Mouse (Mus musculus): Measurements from ENCODE around the gene Ptpra. TPM values are rescaled to one million over a fixed set of nuclear protein-coding genes. Genes with fewer than 3 reads are reported as not detected.

Ptpra gene
- polyA plus RNA-seq, 1 experiment from 2014 or later: 92.2 TPM

DNA sequence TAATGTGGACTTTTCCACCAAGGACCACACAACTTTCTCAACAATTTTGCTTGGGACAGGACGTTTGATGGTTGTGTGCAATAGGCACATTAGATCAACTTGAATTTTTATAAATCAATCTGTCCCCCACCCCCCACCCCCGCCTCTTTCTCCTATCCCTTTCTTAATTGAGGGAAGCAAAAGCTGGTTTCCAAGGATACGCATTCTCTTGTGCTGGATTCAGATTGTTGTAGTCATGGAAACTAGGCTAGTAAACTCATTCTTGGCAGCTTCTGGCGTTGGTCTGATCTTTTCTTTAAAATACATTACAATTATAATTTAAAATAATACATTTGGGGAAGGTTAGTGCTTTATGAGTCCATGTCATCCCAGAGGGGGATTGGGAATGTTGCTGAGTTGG is 19.3 kb downstream of the Ptpra start:
- Histone ChIP-seq H3K4me2 (no peak overlapping the region), H3K4me3 (replicated peaks) (no peak overlapping the region), H3K36me3 (no peaks in the 10 kb centered on the region), H3K9ac (no peak overlapping the region), H3K27me3 (no peaks in the 10 kb centered on the region), H3K4me1 (0 out of 2 replicates have a peak, but pooled peaks cover 4% of the 10 kb centered on the region), H3K9me3 (replicated peaks) (no peaks in the 10 kb centered on the region), H3K27ac (no peak overlapping the region)
- no peak for ATAC-seq (replicated peaks; ENCODE audit: low FRiP score)
- WGBS: 72% methylated on average over 4 of the region's 4 CpGs

DNA sequence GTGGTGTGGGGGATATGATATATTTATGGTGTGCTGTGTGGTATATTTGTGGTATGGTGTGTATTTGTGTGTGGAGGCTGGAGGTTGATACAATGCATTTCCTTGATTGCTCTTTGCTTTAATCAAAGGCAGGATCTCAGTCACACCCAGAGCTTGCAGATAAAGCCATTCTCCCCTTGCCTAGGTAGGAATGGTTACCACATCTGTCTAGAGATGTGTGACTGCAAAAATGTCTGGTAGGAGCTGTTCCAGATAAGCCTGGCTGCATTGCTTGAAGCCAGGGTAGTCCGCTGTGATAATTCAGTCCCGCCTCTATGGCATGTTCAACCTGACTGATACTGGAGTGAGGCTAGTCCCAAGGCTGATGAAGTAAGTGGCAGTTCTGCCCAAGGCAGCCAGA is 19.9 kb downstream of the Ptpra start:
- H3K27me3 ChIP-seq: no peaks in the 10 kb centered on the region
- no peak overlapping the region for H3K9ac ChIP-seq
- no peaks in the 10 kb centered on the region for H3K9me3 ChIP-seq (replicated peaks)
- H3K36me3 ChIP-seq: no peaks in the 10 kb centered on the region
- H3K27ac ChIP-seq: no peak overlapping the region
- ATAC-seq (replicated peaks; ENCODE audit: low FRiP score): no peak
- H3K4me3 ChIP-seq (replicated peaks): no peak overlapping the region
- 92% methylated on average over 2 of the region's 2 CpGs for WGBS
- H3K4me2 ChIP-seq: no peak overlapping the region
- 0 out of 2 replicates have a peak, but pooled peaks cover 4% of the 10 kb centered on the region for H3K4me1 ChIP-seq

DNA sequence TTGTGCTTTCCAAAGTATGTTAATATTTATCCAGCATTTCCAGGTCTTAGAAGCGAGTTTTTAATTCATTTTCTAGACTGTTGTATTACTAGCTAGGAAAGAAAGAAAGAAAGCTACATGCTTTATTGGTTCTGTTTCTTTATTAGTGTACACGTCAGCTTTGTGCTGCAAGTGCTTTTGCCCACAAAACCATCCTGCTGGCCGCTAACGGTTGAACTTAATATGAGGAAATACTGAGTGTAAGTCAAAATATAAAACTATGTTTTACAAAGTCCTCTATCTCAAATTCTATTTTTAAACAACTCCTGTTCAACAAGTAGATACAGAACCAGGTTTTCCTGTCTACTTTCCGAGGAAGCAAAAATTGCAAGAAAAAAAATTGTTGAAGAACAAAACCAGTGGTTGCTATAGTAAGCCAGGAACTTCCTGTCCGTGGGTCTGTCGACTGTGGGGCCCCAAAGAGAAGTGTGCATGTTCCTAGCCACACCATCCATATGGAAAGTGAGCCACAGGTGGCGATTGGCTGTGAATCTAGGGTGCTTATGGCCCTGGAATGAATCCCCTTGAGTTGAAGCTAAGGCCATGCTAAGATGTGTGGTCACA is 22.9 kb downstream of the Ptpra start:
- no peak overlapping the region for H3K9ac ChIP-seq
- no peak overlapping the region for H3K27ac ChIP-seq
- no peaks in the 10 kb centered on the region for H3K27me3 ChIP-seq
- 72% methylated on average over 8 of the region's 8 CpGs for WGBS
- ATAC-seq (replicated peaks; ENCODE audit: low FRiP score): no peak
- peaks cover 5% of the 10 kb centered on the region for H3K36me3 ChIP-seq
- H3K9me3 ChIP-seq (replicated peaks): no peaks in the 10 kb centered on the region
- H3K4me3 ChIP-seq (replicated peaks): no peak overlapping the region
- H3K4me1 ChIP-seq: 0 out of 2 replicates have a peak, but pooled peaks cover 4% of the 10 kb centered on the region
- H3K4me2 ChIP-seq: no peak overlapping the region

DNA sequence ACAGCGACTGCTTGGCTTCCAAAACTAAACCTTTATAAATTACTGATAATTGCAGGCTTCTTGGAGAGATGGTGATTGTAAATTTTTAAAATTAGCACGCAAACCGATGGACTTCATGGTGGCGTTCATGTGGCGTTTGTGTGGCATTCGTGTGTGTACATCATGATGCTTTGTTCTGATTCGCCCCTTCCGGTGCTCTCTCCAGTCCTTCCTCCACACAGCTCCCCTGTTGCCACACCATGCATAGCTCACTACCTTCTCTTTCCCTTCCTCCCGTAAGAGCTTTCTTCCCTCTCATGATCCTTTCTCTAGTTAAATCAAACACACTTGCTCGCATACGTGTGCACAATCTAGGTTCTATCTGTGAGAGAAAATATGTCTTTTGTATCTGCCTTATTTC is 25.7 kb downstream of the Ptpra start:
- 93% methylated on average over 11 of the region's 11 CpGs for WGBS
- Histone ChIP-seq H3K9ac (no peak overlapping the region), H3K36me3 (peaks cover 12% of the 10 kb centered on the region), H3K27me3 (no peaks in the 10 kb centered on the region), H3K4me3 (replicated peaks) (no peak overlapping the region), H3K4me2 (no peak overlapping the region), H3K9me3 (replicated peaks) (peaks cover 5% of the 10 kb centered on the region; the same call in 1 of the 2 replicates), H3K4me1 (0 out of 2 replicates have a peak, but pooled peaks cover 2% of the 10 kb centered on the region), H3K27ac (no peak overlapping the region)
- ATAC-seq (replicated peaks; ENCODE audit: low FRiP score): no peak

DNA sequence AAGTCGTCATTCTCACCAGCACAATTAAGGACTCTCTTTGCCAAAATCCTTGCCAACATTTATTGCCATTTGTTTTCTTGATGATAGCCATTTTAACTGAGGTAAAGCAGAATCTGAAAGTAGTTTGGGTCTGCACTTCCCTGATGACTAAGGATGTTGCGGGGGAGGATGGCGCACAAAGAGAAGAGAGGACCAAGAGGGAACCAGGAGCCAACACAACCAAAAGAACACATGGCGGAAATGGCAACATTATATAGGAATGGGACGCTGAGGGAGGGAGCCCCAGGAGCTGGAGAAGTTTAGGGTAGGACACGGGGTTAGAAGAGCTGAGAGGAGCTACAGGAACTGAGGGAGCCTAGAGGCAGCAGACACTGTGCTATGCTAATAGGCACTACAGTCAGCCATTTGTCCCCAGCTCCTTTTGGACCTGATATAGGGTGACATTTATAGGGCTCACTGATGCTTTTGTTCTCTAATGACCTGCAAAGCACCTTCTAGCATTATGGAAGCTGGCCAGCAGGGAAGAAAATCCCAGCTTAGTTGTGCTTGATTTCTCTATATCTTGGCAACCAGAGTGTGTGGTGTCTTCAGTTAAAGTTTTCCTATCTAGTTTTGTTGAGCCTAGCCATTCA is 26.7 kb downstream of the Ptpra start:
- no peak overlapping the region for H3K27ac ChIP-seq
- peaks cover 12% of the 10 kb centered on the region for H3K36me3 ChIP-seq
- no peak overlapping the region for H3K9ac ChIP-seq
- WGBS: 57% methylated on average over 6 of the region's 6 CpGs
- no peak for ATAC-seq (replicated peaks; ENCODE audit: low FRiP score)
- 0 out of 2 replicates have a peak, but pooled peaks cover 2% of the 10 kb centered on the region for H3K4me1 ChIP-seq
- H3K9me3 ChIP-seq (replicated peaks): peaks cover 5% of the 10 kb centered on the region; the same call in 1 of the 2 replicates
- no peaks in the 10 kb centered on the region for H3K27me3 ChIP-seq
- no peak overlapping the region for H3K4me3 ChIP-seq (replicated peaks)
- H3K4me2 ChIP-seq: no peak overlapping the region

DNA sequence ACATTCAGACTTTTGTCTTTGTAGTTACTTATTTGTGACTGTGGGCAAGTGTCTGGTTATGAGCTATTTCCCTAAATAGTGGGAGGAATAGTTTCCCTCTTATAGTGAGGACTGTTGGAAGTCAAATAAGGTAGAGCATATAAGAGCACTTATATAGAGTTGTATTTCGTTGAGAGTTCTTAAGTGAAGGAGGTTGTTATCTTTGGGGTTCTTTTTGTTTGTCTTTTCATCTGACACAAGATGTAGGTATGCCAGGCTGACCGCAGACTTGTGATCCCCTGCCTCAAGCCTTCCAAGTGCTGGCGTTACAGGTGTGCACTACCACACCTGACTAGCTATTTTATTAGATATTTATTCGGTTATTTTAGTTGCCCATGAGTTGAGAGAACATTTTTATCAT is 32.1 kb downstream of the Ptpra start:
- Histone ChIP-seq H3K9ac (no peak overlapping the region), H3K4me1 (no peaks in the 10 kb centered on the region), H3K27me3 (no peaks in the 10 kb centered on the region), H3K27ac (no peak overlapping the region), H3K9me3 (replicated peaks) (peaks cover 5% of the 10 kb centered on the region; the same call in 1 of the 2 replicates), H3K4me3 (replicated peaks) (no peak overlapping the region), H3K36me3 (peaks cover 12% of the 10 kb centered on the region), H3K4me2 (no peak overlapping the region)
- 86% methylated on average over 4 of the region's 4 CpGs for WGBS
- ATAC-seq (replicated peaks; ENCODE audit: low FRiP score): no peak

DNA sequence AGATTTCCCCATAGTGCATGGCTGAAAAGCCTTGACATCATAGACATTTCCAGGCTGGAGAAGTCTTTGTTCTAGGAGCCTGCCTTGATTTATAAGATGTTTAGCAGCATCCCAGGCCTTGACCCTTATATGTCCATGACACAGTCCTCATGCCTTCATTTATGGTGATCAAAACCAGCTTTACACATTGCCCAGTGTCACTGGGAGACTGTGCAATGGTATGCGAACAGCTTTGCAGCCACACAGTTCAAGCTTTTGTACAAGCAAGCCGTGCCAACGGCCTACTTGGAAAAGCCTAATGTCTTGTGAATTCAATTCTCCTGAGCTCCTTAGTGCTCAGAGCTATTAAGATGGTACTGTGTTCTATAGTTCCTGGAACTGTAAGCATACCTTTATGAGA is 32.6 kb downstream of the Ptpra start:
- 82% methylated on average over 3 of the region's 3 CpGs for WGBS
- Histone ChIP-seq H3K27me3 (no peaks in the 10 kb centered on the region), H3K36me3 (peaks cover 11% of the 10 kb centered on the region), H3K9me3 (replicated peaks) (peaks cover 5% of the 10 kb centered on the region; the same call in 1 of the 2 replicates), H3K4me3 (replicated peaks) (no peak overlapping the region), H3K9ac (no peak overlapping the region), H3K4me1 (no peaks in the 10 kb centered on the region), H3K27ac (no peak overlapping the region), H3K4me2 (no peak overlapping the region)
- ATAC-seq (replicated peaks; ENCODE audit: low FRiP score): no peak

DNA sequence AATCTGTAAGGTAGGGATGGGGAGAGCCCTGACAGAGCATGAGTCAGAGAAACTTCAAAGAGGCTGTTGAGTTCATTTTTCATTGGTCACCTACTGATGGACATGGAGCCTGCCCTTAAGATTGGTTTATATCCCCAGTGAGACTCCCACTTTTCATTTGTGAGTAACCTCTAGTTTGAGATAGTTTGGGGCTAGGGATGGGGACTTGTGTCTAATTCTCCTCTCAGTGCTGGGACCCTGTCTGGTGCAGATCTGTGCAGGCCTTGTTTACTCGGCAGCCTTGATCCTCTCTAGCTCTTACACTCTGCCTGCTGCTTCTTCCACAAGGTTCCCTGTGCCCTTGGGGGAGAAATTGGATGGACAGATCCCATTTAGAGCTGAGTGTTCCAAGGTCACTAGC is 34.1 kb downstream of the Ptpra start:
- no peaks in the 10 kb centered on the region for H3K27me3 ChIP-seq
- no peaks in the 10 kb centered on the region for H3K36me3 ChIP-seq
- no peak for ATAC-seq (replicated peaks; ENCODE audit: low FRiP score)
- 96% methylated on average over 1 of the region's 1 CpGs for WGBS
- no peak overlapping the region for H3K4me2 ChIP-seq
- peaks cover 5% of the 10 kb centered on the region; the same call in 1 of the 2 replicates for H3K9me3 ChIP-seq (replicated peaks)
- H3K4me3 ChIP-seq (replicated peaks): no peak overlapping the region
- no peaks in the 10 kb centered on the region for H3K4me1 ChIP-seq
- no peak overlapping the region for H3K27ac ChIP-seq
- H3K9ac ChIP-seq: no peak overlapping the region

DNA sequence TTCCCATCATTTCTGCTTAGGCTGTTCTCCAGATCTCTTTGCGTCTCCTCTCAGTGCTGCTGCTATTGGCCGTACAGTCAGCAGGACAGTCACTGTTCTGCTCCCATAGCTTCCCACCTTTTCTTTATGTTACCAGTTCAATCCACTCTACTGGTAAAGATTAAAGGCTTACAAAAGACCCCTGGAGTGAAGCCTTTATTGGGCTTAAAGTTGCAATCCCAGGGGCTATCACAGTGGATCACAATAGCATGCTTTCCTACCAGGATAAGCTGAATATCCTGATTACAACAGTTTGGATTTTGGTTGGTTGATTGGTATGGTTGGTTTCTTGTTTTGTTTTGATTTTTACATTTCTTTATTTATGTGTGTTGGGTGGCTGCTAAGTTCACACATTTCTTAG is 37.9 kb downstream of the Ptpra start:
- Histone ChIP-seq H3K9ac (no peak overlapping the region), H3K9me3 (replicated peaks) (no peaks in the 10 kb centered on the region), H3K4me1 (peaks cover 2% of the 10 kb centered on the region; the same call in 1 of the 2 replicates), H3K27ac (no peak overlapping the region), H3K4me2 (no peak overlapping the region), H3K4me3 (replicated peaks) (no peak overlapping the region), H3K36me3 (no peaks in the 10 kb centered on the region), H3K27me3 (no peaks in the 10 kb centered on the region)
- no peak for ATAC-seq (replicated peaks; ENCODE audit: low FRiP score)
- WGBS: 93% methylated on average over 2 of the region's 2 CpGs

DNA sequence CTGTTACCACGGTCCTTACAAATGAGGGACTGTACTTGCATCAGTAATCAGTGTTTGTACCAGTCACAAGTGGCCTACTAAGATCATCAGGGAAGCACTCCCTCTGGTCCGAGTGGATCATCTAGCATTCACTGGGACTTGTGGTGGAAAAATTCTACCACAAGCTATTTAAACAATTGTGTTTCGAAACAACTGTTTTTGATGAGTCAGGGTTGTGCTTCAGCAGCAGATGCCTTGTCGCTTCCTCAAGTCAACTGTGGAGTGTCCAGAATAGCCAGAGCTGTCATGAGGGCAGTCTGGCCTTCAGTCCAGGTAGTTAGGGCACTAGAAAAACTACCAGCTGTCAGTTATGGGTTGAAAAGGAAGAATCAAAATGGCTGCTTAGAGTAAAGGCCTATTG is 38.5 kb downstream of the Ptpra start:
- Histone ChIP-seq H3K9ac (no peak overlapping the region), H3K27me3 (no peaks in the 10 kb centered on the region), H3K36me3 (no peaks in the 10 kb centered on the region), H3K27ac (no peak overlapping the region), H3K4me1 (peaks cover 2% of the 10 kb centered on the region; the same call in 1 of the 2 replicates), H3K4me2 (no peak overlapping the region), H3K4me3 (replicated peaks) (no peak overlapping the region), H3K9me3 (replicated peaks) (no peaks in the 10 kb centered on the region)
- ATAC-seq (replicated peaks; ENCODE audit: low FRiP score): no peak
- WGBS: 86% methylated on average over 4 of the region's 4 CpGs

DNA sequence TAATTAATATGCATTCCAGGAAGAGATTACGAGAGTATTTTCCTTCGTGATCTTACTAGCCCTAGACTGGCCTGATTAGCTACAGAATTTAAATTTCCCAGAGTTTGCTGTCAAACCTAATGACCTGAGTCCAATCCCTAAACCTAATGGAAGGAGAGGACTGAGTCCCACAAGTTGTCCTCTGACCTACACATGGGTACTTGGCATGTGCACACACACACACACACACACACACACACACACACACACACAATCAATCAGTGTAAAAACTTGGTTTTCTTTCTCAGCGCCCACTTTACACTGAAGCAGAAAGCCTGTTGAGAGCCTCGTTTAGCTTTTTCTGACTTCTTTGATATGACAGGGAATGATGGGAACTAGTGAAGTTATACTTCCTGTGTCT is 41.1 kb downstream of the Ptpra start:
- Histone ChIP-seq H3K36me3 (no peaks in the 10 kb centered on the region), H3K4me3 (replicated peaks) (no peak overlapping the region), H3K4me1 (peaks cover 6% of the 10 kb centered on the region), H3K4me2 (no peak overlapping the region), H3K27ac (peak overlapping the region; percentile 37; the same call in 1 of the 2 replicates), H3K27me3 (no peaks in the 10 kb centered on the region), H3K9me3 (replicated peaks) (no peaks in the 10 kb centered on the region), H3K9ac (no peak overlapping the region)
- WGBS: 43% methylated on average over 4 of the region's 4 CpGs
- ATAC-seq (replicated peaks; ENCODE audit: low FRiP score): no peak

DNA sequence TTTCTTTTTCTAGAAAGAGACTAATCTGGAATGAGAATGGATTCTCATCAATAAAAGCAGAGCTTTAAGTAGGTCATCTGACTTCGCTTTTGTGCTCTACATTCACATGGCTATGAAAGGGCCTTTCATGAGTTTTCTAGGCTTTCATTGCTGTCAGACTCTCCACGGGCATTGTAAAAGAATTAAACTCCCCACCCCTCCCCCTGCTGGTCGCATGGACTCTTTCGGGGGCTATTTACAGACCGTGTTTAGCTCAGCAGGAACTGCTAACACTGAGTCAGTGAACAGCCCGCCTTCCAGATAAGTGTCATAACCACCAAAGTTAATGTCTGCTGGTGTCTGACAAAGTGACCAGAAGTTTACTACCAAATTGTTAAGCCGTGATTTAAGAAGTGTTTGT is 41.5 kb downstream of the Ptpra start:
- WGBS: 29% methylated on average over 7 of the region's 7 CpGs
- no peak overlapping the region for H3K27ac ChIP-seq
- H3K27me3 ChIP-seq: no peaks in the 10 kb centered on the region
- no peaks in the 10 kb centered on the region for H3K9me3 ChIP-seq (replicated peaks)
- H3K4me3 ChIP-seq (replicated peaks): no peak overlapping the region
- H3K36me3 ChIP-seq: no peaks in the 10 kb centered on the region
- H3K9ac ChIP-seq: no peak overlapping the region
- H3K4me2 ChIP-seq: no peak overlapping the region
- no peak for ATAC-seq (replicated peaks; ENCODE audit: low FRiP score)
- H3K4me1 ChIP-seq: peaks cover 7% of the 10 kb centered on the region
